Mouse (Mus musculus): ENCODE results near the gene Gcc2. TPM values are rescaled to one million over a fixed set of nuclear protein-coding genes. Genes with fewer than 3 reads are reported as not detected.
A peak's percentile ranks its signal among the peaks of the same experiment; 100 is the strongest.

The Gcc2 gene
- polyA plus RNA-seq, 1 experiment from 2014 or later = 18.8 TPM

GRCm38 (mm10) chr10:58352364-58352763, 97.1 kb downstream of the Gcc2 start:
- ATAC-seq (ENCODE audit: insufficient read depth) = no peak
- WGBS (ENCODE audit: insufficient replicate concordance) = 62% methylated on average over 3 of the region's 3 CpGs
- 0 out of 2 replicates have a peak overlapping the region, but pooled peaks have one; percentile 1 for H3K4me3 ChIP-seq (replicated peaks)

GRCm38 (mm10) chr10:58354561-58354960, 99.3 kb downstream of the Gcc2 start:
- ATAC-seq (ENCODE audit: insufficient read depth) = peak; percentile 73
- H3K27me3 ChIP-seq = no peaks in the 10 kb centered on the region
- H3K9me3 ChIP-seq (replicated peaks) = no peaks in the 10 kb centered on the region
- H3K4me2 ChIP-seq = peak overlapping the region; percentile 36
- no peak overlapping the region for H3K4me3 ChIP-seq (replicated peaks)
- WGBS (ENCODE audit: insufficient replicate concordance) = 3% methylated on average over 3 of the region's 3 CpGs
- peak overlapping the region; percentile 51; the same call in 1 of the 2 replicates for H3K27ac ChIP-seq (replicated peaks)
- peaks cover 30% of the 10 kb centered on the region for H3K4me1 ChIP-seq (replicated peaks)
- H3K36me3 ChIP-seq (replicated peaks) = 0 out of 2 replicates have a peak, but pooled peaks cover 3% of the 10 kb centered on the region
- no peak overlapping the region for H3K9ac ChIP-seq

More at GRCm38 (mm10) chr10:58352364-58352763, 97.1 kb downstream of the Gcc2 start:
- Histone ChIP-seq H3K9ac (no peak overlapping the region), H3K9me3 (replicated peaks) (no peaks in the 10 kb centered on the region), H3K4me2 (no peak overlapping the region), H3K36me3 (replicated peaks) (no peaks in the 10 kb centered on the region), H3K27ac (replicated peaks) (no peak overlapping the region), H3K4me1 (replicated peaks) (peaks cover 28% of the 10 kb centered on the region), H3K27me3 (no peaks in the 10 kb centered on the region)

Other genes starting within 250 kb of the Gcc2 start
- not detected in 2 replicates for gene AW822073, start 30.6 kb upstream of the Gcc2 start, polyA plus RNA-seq (2015; fragmentation: Nextera tagmentation; extraction: Ambion mirVana)
- not detected in 2 replicates for gene Duxf3, start 22.8 kb upstream of the Gcc2 start, polyA plus RNA-seq (2015; fragmentation: Nextera tagmentation; extraction: Ambion mirVana)
- not detected in 2 replicates for gene Gm4981, start 18.8 kb upstream of the Gcc2 start, polyA plus RNA-seq (2015; fragmentation: Nextera tagmentation; extraction: Ambion mirVana)
- 83.1 and 85.4 TPM in 2 replicates for gene Lims1, start 68.0 kb downstream of the Gcc2 start, polyA plus RNA-seq (2015; fragmentation: Nextera tagmentation; extraction: Ambion mirVana)
- 18.9 and 19.2 TPM in 2 replicates for gene Ranbp2, start 191.4 kb downstream of the Gcc2 start, polyA plus RNA-seq (2015; fragmentation: Nextera tagmentation; extraction: Ambion mirVana)
- gene Ccdc138, start 242.5 kb downstream of the Gcc2 start, polyA plus RNA-seq (2015; fragmentation: Nextera tagmentation; extraction: Ambion mirVana) = 2.4 and 2.5 TPM in 2 replicates

All from liver, embryonic 15.5 days (tissue).